Mouse (Mus musculus) midbrain, embryonic 14.5 days (tissue): ENCODE measurements around the gene Afm. TPM values are rescaled to one million over a fixed set of nuclear protein-coding genes. Genes with fewer than 3 reads are reported as not detected.

Source experiments
- ATAC-seq: fragments of 200-750 bp; cut with Nextera tagmentation; 2 replicates; pipeline ENCODE4 v1.8.0; 2017; ENCODE audit warnings: moderate number of reproducible peaks, moderate library complexity; ENCODE audit not compliant: low FRiP score, low TSS enrichment
- DNase-seq: peaks from one replicate; pipeline ENCODE4 v3.0.0-alpha.2; 2015
- H3K27ac ChIP-seq: fragments of 300-500 bp; sonication (generic); replicated peaks from 2 replicates; pipeline ENCODE4 v1.5.1; 2014; ENCODE audit warnings: mild to moderate bottlenecking, low read depth, low read length, moderate library complexity
- H3K27me3 ChIP-seq: fragments of 300-500 bp; sonication (generic); 2 replicates; pipeline ENCODE4 v1.6.1; 2014; ENCODE audit warnings: low read length, control low read depth, mixed read lengths; ENCODE audit not compliant: control insufficient read depth, insufficient read depth
- H3K36me3 ChIP-seq: fragments of 300-500 bp; sonication (generic); 2 replicates; pipeline ENCODE4 v1.6.1; 2014; ENCODE audit warnings: low read length, control low read depth; ENCODE audit not compliant: control insufficient read depth, insufficient read depth
- H3K4me1 ChIP-seq: fragments of 300-500 bp; sonication (generic); 2 replicates; pipeline ENCODE4 v1.6.1; 2014; ENCODE audit warnings: mild to moderate bottlenecking, antibody characterized with exemption, low read length, control low read depth; ENCODE audit not compliant: control insufficient read depth, insufficient read depth
- H3K4me2 ChIP-seq: fragments of 300-500 bp; sonication (generic); 2 replicates; pipeline ENCODE4 v1.6.1; 2014; ENCODE audit warnings: mild to moderate bottlenecking, low read length, moderate library complexity
- H3K4me3 ChIP-seq: fragments of 300-500 bp; sonication (generic); replicated peaks from 2 replicates; pipeline ENCODE4 v1.5.1; 2014; ENCODE audit warnings: low read depth, low read length
- H3K9ac ChIP-seq: fragments of 300-500 bp; sonication (generic); replicated peaks from 2 replicates; pipeline ENCODE4 v1.6.1; 2014; ENCODE audit warnings: mild to moderate bottlenecking, low read length, moderate library complexity
- H3K9me3 ChIP-seq: fragments of 300-500 bp; sonication (generic); 2 replicates; pipeline ENCODE4 v1.6.1; 2016; ENCODE audit warnings: low read length, control low read depth, mixed read lengths; ENCODE audit not compliant: control insufficient read depth
- whole genome bisulfite sequencing: fragments of 180-500 bp; shearing (Covaris S2); extraction: QIAGEN DNeasy Blood & Tissue Kit; methylation state at CpG from one replicate; pipeline ENCODE4 v1.1.7; 2014; 5-methylcytosine and 5-hydroxymethylcytosine counted together
- polyA plus RNA-seq: library from polyadenylated mRNA; unstranded; fragments of >200 nt; fragmentation: Nextera tagmentation; extraction: Ambion mirVana; gene quantifications from 2 replicates; pipeline ENCODE4 v1.2.1, GENCODE M21; 2014

Afm gene
- polyA plus RNA-seq, 1 experiment from 2014 or later = not detected

DNA sequence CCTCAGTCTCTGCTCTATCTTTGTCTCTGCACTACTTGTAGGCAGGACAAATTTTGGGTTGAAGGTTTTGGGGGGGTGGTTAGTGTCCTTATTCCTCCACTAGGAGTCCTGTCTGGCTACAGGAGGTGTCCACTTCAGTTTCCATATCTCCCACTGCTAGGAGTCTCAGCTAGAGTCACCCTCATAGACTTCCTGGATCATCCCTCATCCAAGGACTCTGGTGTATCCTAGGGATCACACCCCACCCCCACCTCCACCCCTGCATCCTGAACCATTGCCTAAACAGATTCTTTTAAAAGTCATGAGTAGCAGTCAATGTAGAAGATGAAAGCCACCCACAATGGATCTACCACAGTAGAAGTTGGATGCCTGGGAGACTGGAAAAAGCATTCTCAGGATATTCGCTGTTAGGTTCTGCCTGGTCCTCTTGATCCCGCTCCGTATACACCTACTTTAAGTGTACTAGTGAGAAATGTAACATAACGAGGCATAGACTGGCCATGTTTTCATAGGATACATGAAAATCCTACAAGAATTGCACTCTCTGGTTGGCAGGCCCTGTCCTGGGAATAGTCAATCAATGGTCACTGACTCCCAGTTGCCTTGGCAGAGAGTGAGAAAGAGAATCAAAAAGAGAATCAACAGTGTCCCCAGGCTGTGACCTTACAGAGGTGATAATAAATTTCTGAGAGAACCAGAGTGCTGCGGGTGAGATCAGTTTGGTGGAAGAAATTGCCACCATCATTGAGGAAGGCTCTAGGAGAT lies 8.7 kb upstream of the Afm start:
- H3K4me2 ChIP-seq = no peak overlapping the region
- no peaks in the 10 kb centered on the region for H3K9me3 ChIP-seq
- no peak overlapping the region for H3K4me3 ChIP-seq
- no peaks in the 10 kb centered on the region for H3K27me3 ChIP-seq
- no peaks in the 10 kb centered on the region for H3K36me3 ChIP-seq
- ATAC-seq (no peak), DNase-seq (no peak)
- no peak overlapping the region for H3K9ac ChIP-seq
- 95% methylated on average over 5 of the region's 5 CpGs for WGBS
- H3K27ac ChIP-seq = no peak overlapping the region
- 0 out of 2 replicates have a peak, but pooled peaks cover 5% of the 10 kb centered on the region for H3K4me1 ChIP-seq

DNA sequence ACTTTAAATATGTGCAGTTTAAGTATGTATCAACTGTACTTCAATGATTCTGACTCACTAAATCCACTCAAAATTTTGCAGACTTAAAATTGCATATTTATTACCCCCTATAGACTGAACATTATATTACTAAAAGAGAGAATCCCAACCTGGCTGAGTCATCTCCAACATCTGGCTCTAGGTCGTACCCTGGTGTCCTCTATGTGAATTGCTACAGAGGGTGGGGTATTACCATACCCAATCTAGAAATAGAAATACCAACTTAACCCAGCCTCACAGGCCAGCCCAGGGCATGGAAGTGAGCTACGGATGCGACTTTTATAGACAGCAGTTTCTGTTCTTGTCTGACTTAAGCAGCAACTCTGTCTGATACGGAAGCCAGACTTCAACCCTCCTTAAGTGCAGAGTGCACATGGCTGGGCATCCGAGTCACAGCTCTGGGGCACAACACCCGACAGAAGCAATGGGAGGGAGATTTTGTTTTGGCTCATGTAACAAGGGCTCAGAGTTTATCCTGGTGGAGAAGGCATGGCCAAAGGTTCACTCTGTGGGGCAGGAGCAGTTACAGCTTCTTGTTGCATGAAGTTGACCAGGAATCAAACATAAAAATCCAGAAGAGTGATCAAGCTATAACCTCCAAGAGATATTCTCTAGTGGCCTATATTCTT lies 6.3 kb upstream of the Afm start:
- Histone ChIP-seq H3K4me3 (no peak overlapping the region), H3K9me3 (no peaks in the 10 kb centered on the region), H3K4me1 (0 out of 2 replicates have a peak, but pooled peaks cover 3% of the 10 kb centered on the region), H3K36me3 (no peaks in the 10 kb centered on the region), H3K9ac (no peak overlapping the region), H3K4me2 (no peak overlapping the region), H3K27me3 (no peaks in the 10 kb centered on the region), H3K27ac (no peak overlapping the region)
- DNase-seq = no peak
- 86% methylated on average over 6 of the region's 6 CpGs for WGBS
- no peak for ATAC-seq

DNA sequence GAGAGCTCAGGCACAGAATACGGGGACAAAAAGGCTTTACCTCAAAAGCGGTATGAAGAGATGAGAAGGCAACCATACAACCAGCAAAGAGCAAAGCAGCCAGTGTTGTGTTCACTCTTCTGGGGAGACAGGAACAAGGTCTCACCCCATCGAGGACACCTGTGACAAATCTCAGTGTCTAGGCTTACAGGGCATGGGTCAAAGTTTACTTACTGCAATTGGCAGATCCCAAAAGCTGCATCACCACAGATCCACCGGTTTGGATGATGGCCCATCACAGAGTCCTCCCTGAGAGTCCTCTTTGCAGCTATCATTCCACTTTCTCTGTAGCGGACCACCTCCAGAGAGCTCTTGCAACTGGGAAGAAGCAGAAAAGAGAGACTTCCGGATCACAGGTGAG lies 3.2 kb upstream of the Afm start:
- Histone ChIP-seq H3K4me1 (no peaks in the 10 kb centered on the region), H3K36me3 (no peaks in the 10 kb centered on the region), H3K4me3 (no peak overlapping the region), H3K9ac (no peak overlapping the region), H3K27me3 (no peaks in the 10 kb centered on the region), H3K4me2 (no peak overlapping the region), H3K27ac (no peak overlapping the region), H3K9me3 (no peaks in the 10 kb centered on the region)
- DNase-seq (no peak), ATAC-seq (no peak)
- WGBS = 91% methylated on average over 6 of the region's 6 CpGs

DNA sequence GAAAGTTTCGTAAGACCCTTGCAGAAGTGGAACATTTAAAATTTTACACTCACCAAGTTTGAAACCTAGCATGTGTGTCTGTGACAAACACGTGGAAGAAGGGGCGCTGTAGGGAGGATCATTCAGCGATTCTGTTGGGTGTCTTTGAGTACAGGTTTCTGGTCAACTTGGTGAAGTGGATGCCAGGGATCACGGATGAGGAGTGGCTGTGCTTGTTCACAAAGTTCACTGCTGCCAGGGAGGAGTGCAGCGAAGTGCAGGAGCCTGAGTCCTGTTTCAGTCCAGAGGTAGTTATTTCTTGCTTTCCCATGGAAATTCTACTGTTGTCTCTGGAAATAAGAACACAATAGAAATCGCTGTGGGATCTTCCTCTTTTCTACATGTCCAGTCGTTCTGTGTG lies 32.5 kb downstream of the Afm start:
- 90% methylated on average over 8 of the region's 8 CpGs for WGBS
- H3K4me2 ChIP-seq = no peak overlapping the region
- no peaks in the 10 kb centered on the region for H3K27me3 ChIP-seq
- H3K9ac ChIP-seq = no peak overlapping the region
- no peak overlapping the region for H3K27ac ChIP-seq
- no peak overlapping the region for H3K4me3 ChIP-seq
- no peaks in the 10 kb centered on the region for H3K4me1 ChIP-seq
- H3K36me3 ChIP-seq = no peaks in the 10 kb centered on the region
- DNase-seq (no peak), ATAC-seq (no peak)
- no peaks in the 10 kb centered on the region for H3K9me3 ChIP-seq

DNA sequence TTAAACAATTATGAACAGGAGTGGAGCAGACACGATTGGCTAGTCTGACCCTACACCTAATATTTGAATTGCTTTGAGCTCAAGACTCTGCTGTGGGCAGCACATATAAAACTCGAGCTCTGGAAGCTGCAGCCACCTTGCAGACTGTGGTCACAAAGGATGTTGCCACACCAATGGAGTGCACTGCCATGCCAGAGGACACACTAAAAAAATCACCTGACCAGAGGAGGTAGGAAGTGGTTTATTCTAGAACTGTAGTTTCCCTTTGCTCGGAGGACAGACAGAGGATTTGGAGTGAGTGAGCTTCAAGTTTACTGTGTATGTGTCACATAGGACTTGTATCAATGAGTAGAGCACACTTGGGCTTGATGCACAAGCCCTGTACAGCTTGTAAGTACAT lies 37.3 kb downstream of the Afm start:
- Histone ChIP-seq H3K9ac (no peak overlapping the region), H3K4me3 (no peak overlapping the region), H3K4me2 (no peak overlapping the region), H3K27me3 (no peaks in the 10 kb centered on the region), H3K4me1 (no peaks in the 10 kb centered on the region), H3K9me3 (no peaks in the 10 kb centered on the region), H3K27ac (no peak overlapping the region), H3K36me3 (no peaks in the 10 kb centered on the region)
- 85% methylated on average over 3 of the region's 3 CpGs for WGBS
- no peak for DNase-seq
- ATAC-seq = no peak

DNA sequence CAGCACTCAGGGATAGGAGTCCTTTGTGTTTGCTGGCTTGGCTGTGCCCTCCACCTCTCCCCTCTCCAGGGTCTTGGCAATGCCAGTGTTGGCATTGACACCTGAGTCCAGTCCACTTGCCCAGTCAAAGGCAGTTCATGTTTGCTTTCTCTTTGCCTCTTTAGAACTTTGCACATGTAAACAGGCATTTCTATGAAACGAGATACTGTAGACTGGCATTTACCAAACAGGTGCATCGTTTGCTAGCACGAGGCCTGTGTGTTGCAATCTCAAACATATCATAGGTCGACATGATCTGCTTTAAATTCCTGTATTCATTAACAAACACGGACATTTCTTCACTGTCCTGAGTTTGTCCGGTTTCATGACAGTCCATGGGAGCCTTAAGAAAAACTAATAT lies 42.0 kb downstream of the Afm start, which contains the start of gene 5830473C10Rik:
TSS of gene 5830473C10Rik (plus strand) at position 365 of the 400 bp plus-strand sequence.
- Histone ChIP-seq H3K4me3 (no peak within 1 kb of the TSS), H3K4me2 (no peak within 1 kb of the TSS), H3K9me3 (no peaks in the 10 kb centered on the region), H3K27ac (no peak within 1 kb of the TSS), H3K36me3 (no peaks in the 10 kb centered on the region), H3K9ac (no peak within 1 kb of the TSS), H3K27me3 (no peaks in the 10 kb centered on the region), H3K4me1 (no peaks in the 10 kb centered on the region)
- ATAC-seq = no peak
- no peak for DNase-seq
- 92% methylated on average over 6 of the region's 6 CpGs for WGBS

DNA sequence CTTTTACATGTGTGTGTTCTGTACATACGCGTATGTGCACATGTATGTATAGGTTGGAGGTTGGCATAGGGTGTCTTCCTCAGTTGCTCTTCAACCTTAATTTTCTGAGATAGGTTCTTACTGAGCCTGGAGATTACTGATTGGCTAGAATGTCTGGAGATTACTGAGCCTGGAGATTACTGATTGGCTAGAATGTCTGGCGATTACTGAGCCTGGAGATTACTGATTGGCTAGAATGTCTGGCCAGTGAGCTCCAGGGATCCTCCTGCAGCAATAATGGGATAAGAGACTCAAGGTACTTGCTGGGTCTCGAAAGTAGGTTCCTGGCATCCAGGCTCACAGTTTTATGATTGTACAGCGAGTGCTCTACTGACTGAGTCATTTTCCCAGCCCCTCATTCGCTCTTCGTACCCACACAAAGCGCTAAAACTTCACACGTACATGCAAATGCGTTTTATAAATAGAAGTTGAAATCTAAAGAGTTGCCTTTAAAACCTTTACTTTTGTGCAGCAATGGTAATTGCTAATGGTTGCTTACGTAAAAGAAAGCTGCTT lies 43.1 kb downstream of the Afm start:
- H3K4me3 ChIP-seq = no peak overlapping the region
- no peak for ATAC-seq
- H3K9ac ChIP-seq = no peak overlapping the region
- H3K9me3 ChIP-seq = no peaks in the 10 kb centered on the region
- no peak overlapping the region for H3K27ac ChIP-seq
- no peak for DNase-seq
- 94% methylated on average over 11 of the region's 11 CpGs for WGBS
- no peaks in the 10 kb centered on the region for H3K27me3 ChIP-seq
- no peaks in the 10 kb centered on the region for H3K4me1 ChIP-seq
- no peak overlapping the region for H3K4me2 ChIP-seq
- no peaks in the 10 kb centered on the region for H3K36me3 ChIP-seq

DNA sequence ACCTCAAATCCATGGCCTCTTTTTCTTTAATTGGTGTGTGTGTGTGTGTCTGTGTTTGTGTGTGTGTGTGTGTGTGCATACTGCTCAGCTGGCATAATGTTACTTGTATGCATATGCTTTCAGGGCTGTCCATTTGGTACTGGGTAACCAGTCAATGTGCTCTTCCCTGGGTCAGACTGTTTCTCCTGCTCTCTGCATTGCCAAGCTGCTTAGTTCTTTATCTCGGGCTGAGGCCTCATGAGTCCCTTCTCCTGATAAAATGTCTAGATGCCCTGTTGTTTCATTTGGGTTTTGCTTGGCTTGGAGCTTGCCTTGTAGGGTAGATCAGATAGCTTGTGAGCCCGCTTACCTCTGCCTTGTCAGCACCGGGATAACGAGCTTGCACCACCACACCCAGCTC lies 44.1 kb downstream of the Afm start:
- H3K4me1 ChIP-seq = no peaks in the 10 kb centered on the region
- H3K36me3 ChIP-seq = no peaks in the 10 kb centered on the region
- no peak for ATAC-seq
- no peak overlapping the region for H3K4me2 ChIP-seq
- no peaks in the 10 kb centered on the region for H3K9me3 ChIP-seq
- no peak for DNase-seq
- H3K27me3 ChIP-seq = no peaks in the 10 kb centered on the region
- 91% methylated on average over 4 of the region's 4 CpGs for WGBS
- no peak overlapping the region for H3K4me3 ChIP-seq
- H3K27ac ChIP-seq = no peak overlapping the region
- no peak overlapping the region for H3K9ac ChIP-seq

DNA sequence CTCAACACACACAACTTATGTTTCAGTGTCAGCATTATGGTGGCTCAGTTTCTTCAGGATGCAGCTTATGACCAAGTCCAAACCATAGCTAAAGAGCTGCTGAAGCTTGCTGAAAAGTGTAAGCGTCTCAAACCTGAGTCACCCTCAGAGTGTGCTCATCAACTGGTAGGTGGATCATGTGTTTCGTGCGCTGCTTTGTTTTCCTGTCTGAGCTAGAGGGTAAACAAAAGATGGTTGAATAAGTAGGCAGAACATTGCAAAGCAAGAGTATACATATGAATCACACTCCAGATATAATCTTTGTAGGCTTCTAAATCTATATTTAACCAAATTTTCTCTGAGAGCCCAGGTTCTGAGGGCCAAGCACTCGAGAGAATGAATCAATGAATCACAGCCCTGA lies 45.4 kb downstream of the Afm start:
- Histone ChIP-seq H3K4me2 (no peak overlapping the region), H3K4me3 (no peak overlapping the region), H3K27me3 (no peaks in the 10 kb centered on the region), H3K4me1 (no peaks in the 10 kb centered on the region), H3K9ac (no peak overlapping the region), H3K27ac (no peak overlapping the region), H3K9me3 (no peaks in the 10 kb centered on the region), H3K36me3 (no peaks in the 10 kb centered on the region)
- DNase-seq (no peak), ATAC-seq (no peak)
- WGBS = 92% methylated on average over 4 of the region's 4 CpGs
